Mouse (Mus musculus) CH12.LX (cell line): ENCODE results near the gene Med20. TPM values are rescaled to one million over a fixed set of nuclear protein-coding genes. Genes with fewer than 3 reads are reported as not detected.

ENCODE experiments used
- DNase-seq: peaks from one replicate; pipeline ENCODE4 v3.0.0-alpha.2; 2013; ENCODE audit errors: extremely low read depth
- H3K27ac ChIP-seq: 2 replicates; pipeline ENCODE4 v1.5.1; 2012; ENCODE audit warnings: low read depth, mild to moderate bottlenecking, control low read depth, moderate library complexity; ENCODE audit not compliant: insufficient read depth
- H3K27me3 ChIP-seq: replicated peaks from 2 replicates; pipeline ENCODE3; 2012; ENCODE audit warnings: inconsistent platforms
- H3K36me3 ChIP-seq, 2 experiments: replicated peaks in 1 of 2; 2 replicates each; pipeline versions ENCODE3 to v1.6.1; 2012; ENCODE audit warnings: inconsistent platforms in 1 of 2, low read length in 1 of 2, mild to moderate bottlenecking in 1 of 2, mixed read lengths in 1 of 2, moderate library complexity in 1 of 2; ENCODE audit not compliant: control insufficient read depth in 1 of 2, insufficient read depth in 1 of 2
- H3K4me1 ChIP-seq, 2 experiments: 2 replicates each; pipeline ENCODE4 v1.6.1; 2012; ENCODE audit warnings: inconsistent platforms in 1 of 2, moderate library complexity in 1 of 2; ENCODE audit not compliant: insufficient read depth in 2 of 2, control insufficient read depth in 1 of 2
- H3K4me2 ChIP-seq: 2 replicates; pipeline ENCODE4 v1.6.1; 2012; ENCODE audit warnings: low read depth, mild to moderate bottlenecking, control low read depth; ENCODE audit not compliant: poor library complexity, insufficient read depth, severe bottlenecking
- H3K4me3 ChIP-seq, 3 experiments: fragments of 150-350 bp in 1 of 3; sonication (generic) in 1 of 3; replicated peaks in 1 of 3; 2 replicates each; pipeline versions ENCODE3 to v1.5.1; 2011 to 2012; ENCODE audit warnings: low read depth in 2 of 3, low read length in 2 of 3, mild to moderate bottlenecking in 2 of 3, moderate library complexity in 2 of 3, control low read depth in 1 of 3, improper control_type of control experiment in 1 of 3, inconsistent platforms in 1 of 3, mixed read lengths in 1 of 3; ENCODE audit not compliant: poor library complexity in 1 of 3
- H3K79me2 ChIP-seq: replicated peaks from 2 replicates; pipeline ENCODE4 v1.6.1; 2012; ENCODE audit warnings: mild to moderate bottlenecking, moderate library complexity; ENCODE audit not compliant: control insufficient read depth, poor library complexity, insufficient read depth, severe bottlenecking; ENCODE audit errors: extremely low read depth
- H3K9ac ChIP-seq: 2 replicates; pipeline ENCODE4 v1.6.1; 2012; ENCODE audit warnings: low read depth, mild to moderate bottlenecking, control low read depth, moderate library complexity; ENCODE audit not compliant: insufficient read depth
- H3K9me3 ChIP-seq: replicated peaks from 2 replicates; pipeline ENCODE3; 2012; ENCODE audit warnings: low read length, inconsistent platforms, mixed read lengths
- CHD1 ChIP-seq: IDR thresholded peaks from 2 replicates; pipeline ENCODE4 v1.6.1; 2012; ENCODE audit warnings: low read depth, low read length, improper control_type of control experiment, inconsistent platforms
- CHD2 ChIP-seq: IDR thresholded peaks from 2 replicates; pipeline ENCODE4 v1.6.1; 2011; ENCODE audit warnings: low read length, improper control_type of control experiment
- CTCF ChIP-seq, 2 experiments: IDR thresholded peaks in 1 of 2; conservative IDR thresholded peaks in 1 of 2; 2 replicates each; pipeline ENCODE4 v1.5.1; 2011 to 2012; ENCODE audit warnings: low read depth in 2 of 2, low read length in 2 of 2, improper control_type of control experiment in 1 of 2, inconsistent platforms in 1 of 2, mild to moderate bottlenecking in 1 of 2, moderate library complexity in 1 of 2
- ELF1 ChIP-seq: IDR thresholded peaks from 2 replicates; pipeline ENCODE4 v1.6.1; 2014; ENCODE audit warnings: low read depth, mild to moderate bottlenecking, inconsistent platforms, low read length, improper control_type of control experiment
- GABPA ChIP-seq: IDR thresholded peaks from 2 replicates; pipeline ENCODE4 v1.6.1; 2012; ENCODE audit warnings: low read depth, low read length, improper control_type of control experiment, inconsistent platforms; ENCODE audit not compliant: insufficient replicate concordance
- HCFC1 ChIP-seq: IDR thresholded peaks from 2 replicates; pipeline ENCODE4 v1.6.1; 2012; ENCODE audit warnings: low read depth, mild to moderate bottlenecking, inconsistent platforms, low read length, improper control_type of control experiment
- IRF4 ChIP-seq: IDR thresholded peaks from 2 replicates; pipeline ENCODE4 v1.6.1; 2014; ENCODE audit warnings: low read depth, mild to moderate bottlenecking, inconsistent platforms, low read length, improper control_type of control experiment
- JUND ChIP-seq: conservative IDR thresholded peaks from 2 replicates; pipeline ENCODE4 v1.6.1; 2011; ENCODE audit warnings: low read depth, low read length, improper control_type of control experiment
- MAFK ChIP-seq: IDR thresholded peaks from 2 replicates; pipeline ENCODE4 v1.6.1; 2011; ENCODE audit warnings: low read length, improper control_type of control experiment; ENCODE audit not compliant: insufficient replicate concordance
- MAX ChIP-seq: IDR thresholded peaks from 2 replicates; pipeline ENCODE4 v1.6.1; 2011; ENCODE audit warnings: low read length, improper control_type of control experiment
- MAZ ChIP-seq: IDR thresholded peaks from 2 replicates; pipeline ENCODE4 v1.6.1; 2012; ENCODE audit warnings: low read depth, mild to moderate bottlenecking, inconsistent platforms, low read length, improper control_type of control experiment, moderate library complexity
- MXI1 ChIP-seq: IDR thresholded peaks from 2 replicates; pipeline ENCODE4 v1.6.1; 2011; ENCODE audit warnings: mild to moderate bottlenecking, low read depth, low read length, improper control_type of control experiment
- MYC ChIP-seq: IDR thresholded peaks from 2 replicates; pipeline ENCODE4 v1.6.1; 2011; ENCODE audit warnings: low read depth, mild to moderate bottlenecking, improper control_type of control experiment, low read length
- NRF1 ChIP-seq: IDR thresholded peaks from 2 replicates; pipeline ENCODE4 v1.6.1; 2014; ENCODE audit warnings: low read depth, mild to moderate bottlenecking, inconsistent platforms, low read length, improper control_type of control experiment, moderate library complexity
- POLR2AphosphoS2 ChIP-seq: IDR thresholded peaks from 2 replicates; pipeline ENCODE4 v1.6.1; 2011; ENCODE audit warnings: low read depth, low read length, improper control_type of control experiment
- RAD21 ChIP-seq: IDR thresholded peaks from 2 replicates; pipeline ENCODE4 v1.6.1; 2011; ENCODE audit warnings: low read depth, mild to moderate bottlenecking, low read length, improper control_type of control experiment, moderate library complexity
- SIN3A ChIP-seq: IDR thresholded peaks from 2 replicates; pipeline ENCODE4 v1.6.1; 2012; ENCODE audit warnings: low read length, improper control_type of control experiment, inconsistent platforms
- TBP ChIP-seq: conservative IDR thresholded peaks from 2 replicates; pipeline ENCODE4 v1.6.1; 2011; ENCODE audit warnings: low read depth, low read length, improper control_type of control experiment
- UBTF ChIP-seq: IDR thresholded peaks from 2 replicates; pipeline ENCODE4 v1.6.1; 2012; ENCODE audit warnings: low read depth, mild to moderate bottlenecking, inconsistent platforms, low read length, improper control_type of control experiment, moderate library complexity
- ZKSCAN1 ChIP-seq: IDR thresholded peaks from 2 replicates; pipeline ENCODE4 v1.6.1; 2012; ENCODE audit warnings: low read depth, inconsistent platforms, low read length, improper control_type of control experiment, borderline replicate concordance
- ZMIZ1 ChIP-seq: IDR thresholded peaks from 2 replicates; pipeline ENCODE4 v1.6.1; 2012; ENCODE audit warnings: low read depth, mild to moderate bottlenecking, inconsistent platforms, low read length, improper control_type of control experiment
- dilution Hi-C: fragments of 300-500 bp; cut with MboI; formaldehyde crosslinking; loops from 2 replicates; pipeline ENCODE4 v1.14.3; 2020; ENCODE audit warnings: low sequenced_read_pairs; ENCODE audit not compliant: extremely low pct_unique_long_range_greater_than_20kb, extremely low pct_ligation_motif_present
- in situ Hi-C: fragments of 300-500 bp; cut with MboI; formaldehyde crosslinking; loops from 3 replicates; pipeline ENCODE4 v1.14.3; 2019; ENCODE audit warnings: low sequenced_read_pairs, low pct_ligation_motif_present, low pct_unique_long_range_greater_than_20kb, mixed read lengths
- polyA plus RNA-seq: library from polyadenylated mRNA; unstranded; fragments of >175 nt; gene quantifications from 2 replicates; pipeline ENCODE4 v1.2.1, GENCODE M21; 2012; ENCODE audit warnings: low read depth; ENCODE audit not compliant: insufficient read length
- total RNA-seq, 2 experiments: library from RNA; depleted of rRNA; stranded (reverse); fragments of 300-350 nt in 1 of 2; fragments of >200 nt in 1 of 2; gene quantifications; 2 replicates each; pipeline ENCODE4 v1.2.3; 2012 to 2014

Med20 gene
- total and polyA plus RNA-seq, 3 experiments, result 31.0 to 42.5 (median 31.1) TPM

GRCm38 (mm10) chr17:47568389-47568788, 43.0 kb upstream of the Med20 start:
- no peak for TF ChIP-seq TBP
- TF ChIP-seq POLR2AphosphoS2, result no peak
- TF ChIP-seq JUND, result no peak
- TF ChIP-seq MAZ, result no peak
- TF ChIP-seq GABPA, result no peak
- no peak for TF ChIP-seq SIN3A
- TF ChIP-seq RAD21, result no peak
- no peak for TF ChIP-seq ZKSCAN1
- TF ChIP-seq HCFC1, result no peak
- TF ChIP-seq IRF4, result no peak
- no peak for TF ChIP-seq CHD2
- TF ChIP-seq NRF1, result no peak
- TF ChIP-seq MYC, result no peak
- in situ Hi-C loops, result no loop called here
- no peak overlapping the region for H3K9ac ChIP-seq
- H3K79me2 ChIP-seq, result no peaks in the 10 kb centered on the region
- no peak overlapping the region for H3K4me3 ChIP-seq
- no peak overlapping the region for H3K27ac ChIP-seq
- dilution Hi-C loops, result no loop called here
- no peaks in the 10 kb centered on the region for H3K4me1 ChIP-seq
- H3K4me2 ChIP-seq, result no peak overlapping the region
- no peaks in the 10 kb centered on the region for H3K9me3 ChIP-seq
- no peak for DNase-seq
- peaks cover 2% of the 10 kb centered on the region for H3K27me3 ChIP-seq
- H3K36me3 ChIP-seq, result no peaks in the 10 kb centered on the region

- no peak for DNase-seq
- Histone ChIP-seq H3K27ac (no peak overlapping the region), H3K36me3 (no peaks in the 10 kb centered on the region), H3K79me2 (no peaks in the 10 kb centered on the region), H3K4me1 (no peaks in the 10 kb centered on the region), H3K4me3 (no peak overlapping the region), H3K9ac (no peak overlapping the region), H3K4me2 (no peak overlapping the region), H3K9me3 (no peaks in the 10 kb centered on the region), H3K27me3 (peaks cover 3% of the 10 kb centered on the region)
- in situ Hi-C loops, result no loop called here
- dilution Hi-C loops, result no loop called here
- TF ChIP-seq MAFK, result no peak
- no peak for TF ChIP-seq ELF1
- TF ChIP-seq MAX, result no peak
- TF ChIP-seq POLR2AphosphoS2, result no peak
- no peak for TF ChIP-seq RAD21
- TF ChIP-seq JUND, result no peak
- TF ChIP-seq ZMIZ1, result no peak
- no peak for TF ChIP-seq GABPA
- TF ChIP-seq CHD1, result no peak
- no peak for TF ChIP-seq UBTF
- no peak for TF ChIP-seq MXI1
- TF ChIP-seq CTCF (conservative IDR thresholded peaks at IDR 0.05 in 1 of 2, IDR thresholded peaks at IDR 0.05 in 1 of 2; ENCODE audit: low read depth in 2 of 2, low read length in 2 of 2), result no peak
Observed at GRCm38 (mm10) chr17:47568951-47569527, 42.3 kb upstream of the Med20 start.
